Mouse (Mus musculus) E14TG2a.4 (cell line): Measurements from ENCODE around the gene Ptafr.
A peak's percentile ranks its signal among the peaks of the same experiment; 100 is the strongest.

ENCODE experiments used
- CTCF ChIP-seq: conservative IDR thresholded peaks from 2 replicates; pipeline ENCODE4 v1.5.1; 2014; ENCODE audit warnings: low read length
- POU5F1 ChIP-seq: IDR thresholded peaks from 2 replicates; pipeline ENCODE4 v1.6.1; 2014; ENCODE audit warnings: low read length, borderline replicate concordance

GRCm38 (mm10) chr4:132628830-132629229 is 65.0 kb downstream of the Ptafr start:
- peak; percentile 52 for TF ChIP-seq CTCF
- no peak for TF ChIP-seq POU5F1
